Mouse (Mus musculus): ENCODE data around the gene Hist1h1c.
A peak's percentile ranks its signal among the peaks of the same experiment; 100 is the strongest.

The Hist1h1c gene

GRCm38 (mm10) chr13:23745381-23746161 is 7.0 kb downstream of the Hist1h1c start, which contains the start of gene Hist1h3c:
Hist1h3c (minus strand) TSS chr13:23745602.
- peak; percentile 94 for DNase-seq (ENCODE audit: low read depth)

GRCm38 (mm10) chr13:23746201-23747080 is 7.8 kb downstream of the Hist1h1c start, which contains the start of gene Hist1h2bb:
Hist1h2bb (plus strand) TSS chr13:23746734.
- peak; percentile 91 for DNase-seq (ENCODE audit: low read depth)

- peak; percentile 47 for DNase-seq (ENCODE audit: low read depth)
These were observed 8.7 kb downstream of the Hist1h1c start for GRCm38 (mm10) chr13:23747081-23747891.

- no peak for DNase-seq (ENCODE audit: low read depth)
These were observed 9.3 kb downstream of the Hist1h1c start for GRCm38 (mm10) chr13:23747892-23748288.

GRCm38 (mm10) chr13:23749563-23750121 is 11.0 kb downstream of the Hist1h1c start:
- DNase-seq (ENCODE audit: low read depth) = no peak

- DNase-seq (ENCODE audit: low read depth) = peak; percentile 75
These were observed 12.3 kb downstream of the Hist1h1c start, which contains the start of gene Hist1h2ab for GRCm38 (mm10) chr13:23750839-23751477. Hist1h2ab (plus strand) TSS chr13:23751126.

- DNase-seq (ENCODE audit: low read depth) = peak; percentile 49
These were observed 12.9 kb downstream of the Hist1h1c start for GRCm38 (mm10) chr13:23751478-23751956.

GRCm38 (mm10) chr13:23752067-23752741 is 13.6 kb downstream of the Hist1h1c start, which contains the start of gene Hist1h3b:
Hist1h3b (plus strand) TSS chr13:23752267.
- DNase-seq (ENCODE audit: low read depth) = peak; percentile 84

GRCm38 (mm10) chr13:23752742-23753172 is 14.1 kb downstream of the Hist1h1c start:
- DNase-seq (ENCODE audit: low read depth) = peak; percentile 34

- DNase-seq (ENCODE audit: low read depth) = peak; percentile 3
These were observed 14.9 kb downstream of the Hist1h1c start for GRCm38 (mm10) chr13:23753314-23754078.

GRCm38 (mm10) chr13:23755000-23755399 is 16.4 kb downstream of the Hist1h1c start:
- no peak for DNase-seq (ENCODE audit: low read depth)

- DNase-seq (ENCODE audit: low read depth) = peak; percentile 94
These were observed 18.2 kb downstream of the Hist1h1c start, which contains the start of gene Hist1h4b for GRCm38 (mm10) chr13:23756790-23757189. Hist1h4b (plus strand) TSS chr13:23757013.

GRCm38 (mm10) chr13:23757211-23757773 is 18.7 kb downstream of the Hist1h1c start:
- peak; percentile 59 for DNase-seq (ENCODE audit: low read depth)

- DNase-seq (ENCODE audit: low read depth) = no peak
These were observed 19.3 kb downstream of the Hist1h1c start for GRCm38 (mm10) chr13:23757921-23758320.

GRCm38 (mm10) chr13:23759251-23759771 is 20.7 kb downstream of the Hist1h1c start:
- DNase-seq (ENCODE audit: low read depth) = peak; percentile 4

- DNase-seq (ENCODE audit: low read depth) = no peak
These were observed 21.3 kb downstream of the Hist1h1c start for GRCm38 (mm10) chr13:23759916-23760239.

GRCm38 (mm10) chr13:23760240-23760971 is 21.8 kb downstream of the Hist1h1c start:
- peak; percentile 52 for DNase-seq (ENCODE audit: low read depth)
